In the genomic region with DNA sequence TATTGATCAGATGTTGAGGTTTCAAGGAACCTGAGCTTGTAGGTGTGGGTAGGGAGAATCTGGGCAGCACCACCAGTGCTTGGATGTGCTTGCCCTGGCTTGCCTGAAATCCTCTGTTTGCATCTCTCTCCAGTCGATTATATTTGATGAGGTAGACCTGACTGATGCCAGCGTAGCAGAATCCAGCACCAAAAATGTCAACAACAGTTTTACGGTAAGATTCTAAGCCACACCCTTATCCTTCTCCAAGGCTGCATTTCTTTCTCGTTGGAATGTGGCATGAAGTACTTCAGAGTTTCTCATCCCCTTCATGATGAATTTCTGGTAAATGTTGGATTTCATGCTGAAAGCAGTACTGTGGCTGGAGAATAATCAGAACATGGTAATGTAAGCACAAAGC, we compare ENCODE assay signal across 1 mouse cellular context.
TF ChIP-seq lines count a peak whose summit lies in the region.

No protein-coding gene starts in this region.

TF ChIP-seq in CH12.LX, 34 proteins besides CTCF, POLR2A, EP300 and RAD21 (continued from another document):
- TF ChIP-seq E2F4 (IDR thresholded peaks at IDR 0.05; ENCODE audit: insufficient replicate concordance, low read depth, low read length) = no peak
- no peak for TF ChIP-seq UBTF (IDR thresholded peaks at IDR 0.05; ENCODE audit: low read depth, low read length)
- TF ChIP-seq MAZ (IDR thresholded peaks at IDR 0.05; ENCODE audit: low read depth, low read length) = no peak
- no peak for TF ChIP-seq IRF4 (IDR thresholded peaks at IDR 0.05; ENCODE audit: low read depth, low read length)
- TF ChIP-seq JUN (IDR thresholded peaks at IDR 0.05; ENCODE audit: insufficient read depth, low read depth, low read length) = no peak
- TF ChIP-seq ZNF384 (IDR thresholded peaks at IDR 0.05; ENCODE audit: low read depth, low read length) = no peak
- TF ChIP-seq HCFC1 (IDR thresholded peaks at IDR 0.05; ENCODE audit: low read depth, low read length) = no peak
- no peak for TF ChIP-seq ELF1 (IDR thresholded peaks at IDR 0.05; ENCODE audit: low read depth, low read length)
- TF ChIP-seq MAFK (IDR thresholded peaks at IDR 0.05; ENCODE audit: insufficient replicate concordance, low read length) = no peak
- TF ChIP-seq PAX5 (IDR thresholded peaks at IDR 0.05; ENCODE audit: low read length) = no peak
- TF ChIP-seq KAT2A (IDR thresholded peaks at IDR 0.05; ENCODE audit: insufficient replicate concordance, low read length) = no peak
- TF ChIP-seq CHD1 (IDR thresholded peaks at IDR 0.05; ENCODE audit: low read depth, low read length) = no peak
- no peak for TF ChIP-seq MYC (IDR thresholded peaks at IDR 0.05; ENCODE audit: low read depth, low read length)
- TF ChIP-seq GABPA (IDR thresholded peaks at IDR 0.05; ENCODE audit: insufficient replicate concordance, low read depth, low read length) = no peak
